Mouse (Mus musculus) E14TG2a.4 (cell line): ENCODE data around the gene Hivep2.

Experiments
- CTCF ChIP-seq: conservative IDR thresholded peaks from 2 replicates; pipeline ENCODE4 v1.5.1; 2014; ENCODE audit warnings: low read length
- NANOG ChIP-seq: IDR thresholded peaks from 2 replicates; pipeline ENCODE4 v1.6.1; 2014; ENCODE audit warnings: borderline replicate concordance, low read length, mixed read lengths

- no peak for TF ChIP-seq CTCF
- no peak for TF ChIP-seq NANOG
Observed at GRCm38 (mm10) chr10:14056584-14057451, 90.9 kb downstream of the Hivep2 start.
